Mouse (Mus musculus) hindbrain, embryonic 14.5 days (tissue): Measurements from ENCODE around the gene Mical3. TPM values are rescaled to one million over a fixed set of nuclear protein-coding genes. Genes with fewer than 3 reads are reported as not detected.

ENCODE experiments used
- ATAC-seq: fragments of 200-750 bp; cut with Nextera tagmentation; 2 replicates; pipeline ENCODE4 v1.8.0; 2017; ENCODE audit warnings: moderate number of reproducible peaks, mild to moderate bottlenecking, moderate TSS enrichment, moderate library complexity; ENCODE audit not compliant: low FRiP score
- DNase-seq: peaks from one replicate; pipeline ENCODE4 v3.0.0-alpha.2; 2015; ENCODE audit warnings: low spot score
- H3K27ac ChIP-seq: fragments of 300-500 bp; sonication (generic); 2 replicates; pipeline ENCODE4 v1.5.1; 2014; ENCODE audit warnings: mild to moderate bottlenecking, moderate library complexity
- H3K27me3 ChIP-seq: fragments of 300-500 bp; sonication (generic); 2 replicates; pipeline ENCODE4 v1.6.1; 2014; ENCODE audit warnings: mild to moderate bottlenecking, low read length, mixed read lengths; ENCODE audit not compliant: control insufficient read depth, insufficient read depth
- H3K36me3 ChIP-seq: fragments of 300-500 bp; sonication (generic); replicated peaks from 2 replicates; pipeline ENCODE4 v1.6.1; 2014; ENCODE audit not compliant: control insufficient read depth, insufficient read depth
- H3K4me1 ChIP-seq: fragments of 300-500 bp; sonication (generic); replicated peaks from 2 replicates; pipeline ENCODE4 v1.6.1; 2014; ENCODE audit warnings: antibody characterized with exemption, low read length, mixed read lengths; ENCODE audit not compliant: control insufficient read depth, insufficient read depth
- H3K4me2 ChIP-seq: fragments of 300-500 bp; sonication (generic); replicated peaks from 2 replicates; pipeline ENCODE4 v1.6.1; 2014; ENCODE audit warnings: mild to moderate bottlenecking, moderate library complexity
- H3K4me3 ChIP-seq: fragments of 300-500 bp; sonication (generic); replicated peaks from 2 replicates; pipeline ENCODE4 v1.5.1; 2014; ENCODE audit warnings: mild to moderate bottlenecking, low read length
- H3K9ac ChIP-seq: fragments of 300-500 bp; sonication (generic); 2 replicates; pipeline ENCODE4 v1.6.1; 2014
- H3K9me3 ChIP-seq: fragments of 300-500 bp; sonication (generic); 2 replicates; pipeline ENCODE4 v1.6.1; 2016; ENCODE audit warnings: low read length; ENCODE audit not compliant: control insufficient read depth
- WGBS: fragments of 180-500 bp; shearing (Covaris S2); extraction: QIAGEN DNeasy Blood & Tissue Kit; methylation state at CpG from one replicate; pipeline ENCODE4 v1.1.7; 2014; 5-methylcytosine and 5-hydroxymethylcytosine counted together
- polyA plus RNA-seq: library from polyadenylated mRNA; unstranded; fragments of >200 nt; fragmentation: Nextera tagmentation; extraction: Ambion mirVana; gene quantifications from 2 replicates; pipeline ENCODE4 v1.2.1, GENCODE M21; 2014

The Mical3 gene
- polyA plus RNA-seq, 1 experiment from 2014 or later, result 49.4 TPM

- peak overlapping the region; percentile 64 for H3K27ac ChIP-seq
- peak overlapping the region; percentile 42 for H3K9ac ChIP-seq
- DNase-seq (no peak), ATAC-seq (0 out of 2 replicates have a peak, but pooled peaks have one; percentile 32)
- H3K4me3 ChIP-seq, result no peak overlapping the region
- no peaks in the 10 kb centered on the region for H3K9me3 ChIP-seq
- no peaks in the 10 kb centered on the region for H3K36me3 ChIP-seq
- WGBS, result 72% methylated on average over 9 of the region's 9 CpGs
- peak overlapping the region; percentile 3; the same call in 1 of the 2 replicates for H3K4me2 ChIP-seq
- H3K27me3 ChIP-seq, result no peaks in the 10 kb centered on the region
- peaks cover 22% of the 10 kb centered on the region for H3K4me1 ChIP-seq
These were observed 32.1 kb downstream of the Mical3 start for GRCm38 (mm10) chr6:121098511-121099227.

- H3K36me3 ChIP-seq, result no peaks in the 10 kb centered on the region
- peak overlapping the region; percentile 3; the same call in 1 of the 2 replicates for H3K4me2 ChIP-seq
- no peak overlapping the region for H3K4me3 ChIP-seq
- WGBS, result 31% methylated on average over 9 of the region's 9 CpGs
- no peaks in the 10 kb centered on the region for H3K9me3 ChIP-seq
- H3K9ac ChIP-seq, result peak overlapping the region; percentile 42
- H3K27ac ChIP-seq, result peak overlapping the region; percentile 64
- H3K27me3 ChIP-seq, result no peaks in the 10 kb centered on the region
- H3K4me1 ChIP-seq, result peaks cover 22% of the 10 kb centered on the region
- DNase-seq (no peak), ATAC-seq (no peak)
These were observed 32.7 kb downstream of the Mical3 start for GRCm38 (mm10) chr6:121098109-121098508.

DNA sequence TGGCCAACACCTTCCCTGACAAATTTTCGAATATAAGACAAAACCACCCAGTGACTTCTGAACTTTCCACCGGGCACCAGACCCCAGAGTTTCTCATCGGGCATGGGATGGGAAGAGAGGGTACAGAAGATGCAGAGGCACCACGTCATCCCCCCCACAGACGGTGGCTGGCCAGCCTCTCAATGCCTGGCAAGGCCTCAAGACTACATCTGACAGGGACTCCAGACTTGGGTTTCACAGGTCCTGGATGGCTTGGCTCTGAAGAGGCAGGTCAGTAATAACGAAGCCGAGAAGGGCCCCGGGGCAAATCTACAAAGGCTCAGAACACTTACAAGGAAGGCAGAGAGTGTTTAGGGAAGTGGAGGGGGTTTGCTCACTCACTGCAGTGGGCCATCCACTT lies 33.9 kb downstream of the Mical3 start:
- no peak overlapping the region for H3K27ac ChIP-seq
- no peak overlapping the region for H3K9ac ChIP-seq
- DNase-seq (no peak), ATAC-seq (no peak)
- H3K27me3 ChIP-seq, result no peaks in the 10 kb centered on the region
- H3K4me3 ChIP-seq, result no peak overlapping the region
- no peaks in the 10 kb centered on the region for H3K9me3 ChIP-seq
- 92% methylated on average over 8 of the region's 8 CpGs for WGBS
- H3K4me1 ChIP-seq, result peaks cover 22% of the 10 kb centered on the region
- no peak overlapping the region for H3K4me2 ChIP-seq
- peaks cover 3% of the 10 kb centered on the region; the same call in 1 of the 2 replicates for H3K36me3 ChIP-seq

DNA sequence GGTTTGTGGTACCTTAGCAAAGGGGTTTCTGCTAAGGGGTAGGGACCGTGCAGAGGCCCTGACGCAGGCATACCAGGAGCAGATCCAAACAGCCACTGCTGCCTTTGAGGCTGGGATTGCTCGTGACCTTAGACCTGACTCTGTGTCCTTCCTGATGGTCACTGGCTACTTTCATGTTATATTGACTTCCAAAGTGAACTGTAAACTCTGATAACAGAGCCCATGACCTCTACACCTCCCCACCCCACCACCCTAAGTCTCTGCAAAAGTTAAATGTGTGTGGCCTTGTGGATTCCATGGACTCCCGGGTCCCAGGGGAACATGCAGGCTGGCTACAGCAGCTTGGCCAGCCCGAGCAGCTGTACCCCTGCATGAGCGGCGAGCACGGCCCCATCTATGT lies 34.4 kb downstream of the Mical3 start:
- WGBS, result 93% methylated on average over 8 of the region's 8 CpGs
- ATAC-seq, result no peak
- DNase-seq, result no peak
- H3K4me3 ChIP-seq, result no peak overlapping the region
- H3K27ac ChIP-seq, result no peak overlapping the region
- H3K9ac ChIP-seq, result no peak overlapping the region
- H3K36me3 ChIP-seq, result peaks cover 7% of the 10 kb centered on the region; the same call in 1 of the 2 replicates
- no peaks in the 10 kb centered on the region for H3K27me3 ChIP-seq
- peaks cover 22% of the 10 kb centered on the region for H3K4me1 ChIP-seq
- H3K4me2 ChIP-seq, result no peak overlapping the region
- no peaks in the 10 kb centered on the region for H3K9me3 ChIP-seq

GRCm38 (mm10) chr6:121093662-121094408 lies 37.0 kb downstream of the Mical3 start:
- 89% methylated on average over 8 of the region's 8 CpGs for WGBS
- H3K9ac ChIP-seq, result no peak overlapping the region
- H3K4me1 ChIP-seq, result peaks cover 16% of the 10 kb centered on the region
- no peak overlapping the region for H3K4me3 ChIP-seq
- H3K9me3 ChIP-seq, result no peaks in the 10 kb centered on the region
- DNase-seq, result no peak
- no peak for ATAC-seq
- H3K27me3 ChIP-seq, result no peaks in the 10 kb centered on the region
- peaks cover 7% of the 10 kb centered on the region; the same call in 1 of the 2 replicates for H3K36me3 ChIP-seq
- no peak overlapping the region for H3K27ac ChIP-seq
- no peak overlapping the region for H3K4me2 ChIP-seq

- Histone ChIP-seq H3K36me3 (peaks cover 7% of the 10 kb centered on the region; the same call in 1 of the 2 replicates), H3K4me3 (no peak overlapping the region), H3K9ac (no peak overlapping the region), H3K27ac (no peak overlapping the region), H3K4me1 (0 out of 2 replicates have a peak, but pooled peaks cover 4% of the 10 kb centered on the region), H3K9me3 (no peaks in the 10 kb centered on the region), H3K4me2 (no peak overlapping the region), H3K27me3 (no peaks in the 10 kb centered on the region)
- ATAC-seq (no peak), DNase-seq (no peak)
- 95% methylated on average over 11 of the region's 11 CpGs for WGBS
These were observed 40.0 kb downstream of the Mical3 start for GRCm38 (mm10) chr6:121090786-121091185.

GRCm38 (mm10) chr6:121087586-121088245 lies 43.1 kb downstream of the Mical3 start:
- no peaks in the 10 kb centered on the region for H3K27me3 ChIP-seq
- WGBS, result 79% methylated on average over 22 of the region's 22 CpGs
- H3K9me3 ChIP-seq, result no peaks in the 10 kb centered on the region
- no peak overlapping the region for H3K4me2 ChIP-seq
- ATAC-seq, result 0 out of 2 replicates have a peak, but pooled peaks have one; percentile 15
- no peak overlapping the region for H3K4me3 ChIP-seq
- no peak for DNase-seq
- no peak overlapping the region for H3K9ac ChIP-seq
- peaks cover 13% of the 10 kb centered on the region; the same call in 1 of the 2 replicates for H3K4me1 ChIP-seq
- H3K36me3 ChIP-seq, result peaks cover 7% of the 10 kb centered on the region; the same call in 1 of the 2 replicates
- H3K27ac ChIP-seq, result no peak overlapping the region

DNA sequence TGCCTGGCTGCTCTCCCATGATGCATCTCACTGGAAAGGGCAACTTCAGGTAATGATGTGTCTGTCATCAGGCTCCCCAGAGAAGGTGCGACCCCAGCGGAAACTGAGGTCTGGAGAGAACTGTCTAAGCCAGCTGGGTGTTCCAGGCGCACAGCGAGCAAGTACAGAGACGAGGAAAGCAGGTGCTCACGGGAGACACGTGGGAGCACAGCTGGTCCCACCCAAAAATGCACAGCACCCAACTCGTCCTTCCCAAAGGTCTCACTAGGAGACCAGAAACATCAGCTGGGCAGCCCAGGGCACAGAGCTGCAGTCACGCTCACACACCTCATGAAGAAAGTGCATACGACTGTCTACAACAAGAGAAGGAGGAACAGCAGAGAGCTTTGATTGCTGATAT lies 43.7 kb downstream of the Mical3 start:
- no peaks in the 10 kb centered on the region for H3K27me3 ChIP-seq
- H3K9ac ChIP-seq, result no peak overlapping the region
- WGBS, result 78% methylated on average over 10 of the region's 10 CpGs
- H3K9me3 ChIP-seq, result no peaks in the 10 kb centered on the region
- peaks cover 16% of the 10 kb centered on the region; the same call in 1 of the 2 replicates for H3K4me1 ChIP-seq
- no peak overlapping the region for H3K27ac ChIP-seq
- no peak overlapping the region for H3K4me2 ChIP-seq
- no peak for DNase-seq
- H3K36me3 ChIP-seq, result peaks cover 7% of the 10 kb centered on the region; the same call in 1 of the 2 replicates
- no peak for ATAC-seq
- H3K4me3 ChIP-seq, result no peak overlapping the region

GRCm38 (mm10) chr6:121086226-121086625 lies 44.6 kb downstream of the Mical3 start:
- Histone ChIP-seq H3K4me2 (no peak overlapping the region), H3K9me3 (no peaks in the 10 kb centered on the region)
- 91% methylated on average over 9 of the region's 9 CpGs for WGBS

More at GRCm38 (mm10) chr6:121086226-121086625, 44.6 kb downstream of the Mical3 start:
- no peak for DNase-seq
- Histone ChIP-seq H3K27ac (no peak overlapping the region), H3K4me3 (no peak overlapping the region), H3K36me3 (no peaks in the 10 kb centered on the region), H3K9ac (no peak overlapping the region), H3K4me1 (peaks cover 24% of the 10 kb centered on the region), H3K27me3 (no peaks in the 10 kb centered on the region)
- no peak for ATAC-seq
